Mouse (Mus musculus) CD4-positive, CD25-positive, alpha-beta regulatory T cell, adult 2 months (primary cell): ENCODE results near the gene Olfr498.

Experiments
- DNase-seq: peaks from one replicate; pipeline ENCODE4 v3.0.0-alpha.2; 2012; ENCODE audit warnings: low read depth, low spot score

Olfr498 gene

DNA sequence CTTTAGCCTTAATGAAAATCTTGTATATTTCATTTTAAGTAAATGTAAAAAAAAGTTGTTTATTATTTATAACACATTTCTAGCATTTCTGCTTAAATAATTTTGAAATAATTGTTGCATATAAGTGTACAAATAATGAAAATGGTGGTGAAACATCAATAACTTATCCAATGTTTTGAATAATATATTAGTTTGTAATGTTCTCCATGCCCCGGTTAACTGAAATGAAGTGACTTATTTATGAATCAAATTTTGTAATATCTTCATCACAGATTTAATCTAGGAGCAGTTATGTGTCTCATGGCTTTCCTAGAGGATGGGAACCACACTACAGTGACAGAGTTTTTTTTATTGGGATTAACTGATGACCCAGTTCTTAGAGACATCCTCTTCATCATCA lies at the start of gene Olfr498:
Gene Olfr498, plus strand, starts transcription at position 301 of the 400 bp plus-strand sequence.
- no peak for DNase-seq

DNA sequence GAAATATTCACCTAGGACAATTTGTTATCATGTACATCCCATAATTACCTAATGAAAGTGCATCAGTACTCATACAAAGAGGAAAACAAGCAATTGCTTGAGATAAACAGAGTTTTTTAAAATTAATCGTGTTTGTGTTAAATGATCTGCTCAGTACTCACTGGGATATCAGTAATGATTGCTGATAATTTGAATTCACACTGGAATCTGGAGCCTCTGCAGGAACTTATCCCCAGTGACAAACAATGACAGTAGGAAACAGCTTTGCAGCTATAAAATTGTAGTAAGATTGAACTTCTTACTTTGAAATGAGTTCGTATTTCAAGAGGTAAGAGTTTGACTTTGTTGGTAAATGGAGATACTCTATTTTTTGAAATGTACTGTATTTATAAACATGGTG lies 45.0 kb upstream of the Olfr498 start, which contains the start of gene Olfr497:
Gene Olfr497, plus strand, starts transcription at position 301 of the 400 bp plus-strand sequence.
- no peak for DNase-seq
